Mouse (Mus musculus) neutrophil, adult 5-6 weeks (primary cell): Measurements from ENCODE around the gene B4galnt4. TPM values are rescaled to one million over a fixed set of nuclear protein-coding genes. Genes with fewer than 3 reads are reported as not detected.

Source experiments
- ATAC-seq: fragments of 151-379, 151-347 bp; 2 replicates; pipeline ENCODE4 v1.8.0; 2017; ENCODE audit warnings: mild to moderate bottlenecking, moderate TSS enrichment; ENCODE audit not compliant: insufficient number of reproducible peaks, poor library complexity, low FRiP score, severe bottlenecking; ENCODE audit errors: extremely low read depth
- total RNA-seq: library from RNA; stranded (forward); fragments of 200-1000 nt; gene quantifications from 2 replicates; pipeline ENCODE4 v1.2.3, GENCODE M21; 2017

Gene B4galnt4
- total RNA-seq, 1 experiment from 2014 or later, result not detected

DNA sequence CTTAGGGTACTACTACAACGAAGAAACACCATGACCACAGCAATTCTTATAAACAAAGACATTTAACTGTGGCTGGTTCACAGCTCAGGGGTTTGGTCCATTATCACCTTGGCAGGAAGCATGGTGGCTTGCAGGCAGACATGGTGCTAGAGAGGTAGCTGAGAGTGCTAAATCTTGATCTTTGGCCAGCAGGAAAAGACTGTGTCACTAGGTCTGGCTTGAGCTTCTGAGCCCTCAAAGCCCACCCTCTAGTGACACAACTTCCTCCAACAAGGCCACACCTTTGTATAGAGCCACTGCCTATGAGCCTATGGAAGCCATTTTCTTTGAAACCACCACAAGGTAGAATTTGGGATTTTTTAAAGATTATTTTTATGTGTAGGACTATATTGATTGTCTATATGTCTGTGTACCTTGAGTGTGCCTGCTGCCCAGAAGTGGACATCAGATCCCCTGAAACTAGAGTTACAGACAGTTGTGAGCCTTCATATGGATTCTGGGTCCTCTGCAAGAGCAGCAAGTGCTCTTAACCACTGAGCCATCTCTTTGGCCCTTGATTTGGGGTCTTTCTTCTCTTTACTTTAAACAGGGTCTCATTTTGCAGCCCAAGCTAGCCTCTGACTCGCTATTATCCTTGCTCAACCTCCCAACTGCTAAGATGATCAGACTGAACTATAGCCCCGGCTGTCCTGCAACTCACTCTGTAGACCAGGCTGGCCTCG, 21.4 kb upstream of the B4galnt4 start:
- ATAC-seq, result no peak

DNA sequence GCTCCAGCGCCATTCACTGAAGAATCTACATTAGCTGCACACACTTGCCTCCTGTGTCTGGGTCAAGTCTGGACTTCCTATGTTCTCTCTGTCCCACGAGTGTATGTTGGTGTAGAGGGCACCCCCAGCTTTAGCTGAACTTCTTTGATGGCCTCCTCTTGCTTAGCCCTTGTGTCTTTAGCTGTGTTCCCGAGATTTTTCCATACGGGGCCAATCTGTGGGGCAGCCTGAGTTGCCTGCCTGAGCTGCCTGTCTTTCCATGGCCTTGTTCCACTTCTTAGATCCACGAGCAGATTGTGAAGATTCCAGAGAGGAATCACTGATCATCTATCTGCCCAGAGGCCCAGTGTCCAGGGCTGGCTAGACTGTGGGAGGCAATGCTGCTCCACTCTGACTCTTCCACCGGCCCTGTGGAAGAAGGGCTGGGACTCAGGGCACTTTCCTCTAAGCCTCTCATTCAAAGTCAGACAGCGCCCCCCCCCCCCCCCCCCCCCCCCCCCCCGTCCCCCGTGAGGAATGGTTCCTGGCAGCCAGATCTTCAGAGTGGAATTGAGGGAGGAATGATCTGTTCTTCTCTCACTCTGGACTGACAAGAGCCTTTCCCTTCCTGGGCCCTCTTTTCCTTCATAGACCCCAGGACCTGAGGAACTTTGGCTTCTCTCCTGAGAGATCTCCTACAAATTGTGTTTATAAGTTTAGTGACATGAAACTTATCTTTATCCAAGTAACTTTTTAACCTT, 19.9 kb upstream of the B4galnt4 start:
- no peak for ATAC-seq

DNA sequence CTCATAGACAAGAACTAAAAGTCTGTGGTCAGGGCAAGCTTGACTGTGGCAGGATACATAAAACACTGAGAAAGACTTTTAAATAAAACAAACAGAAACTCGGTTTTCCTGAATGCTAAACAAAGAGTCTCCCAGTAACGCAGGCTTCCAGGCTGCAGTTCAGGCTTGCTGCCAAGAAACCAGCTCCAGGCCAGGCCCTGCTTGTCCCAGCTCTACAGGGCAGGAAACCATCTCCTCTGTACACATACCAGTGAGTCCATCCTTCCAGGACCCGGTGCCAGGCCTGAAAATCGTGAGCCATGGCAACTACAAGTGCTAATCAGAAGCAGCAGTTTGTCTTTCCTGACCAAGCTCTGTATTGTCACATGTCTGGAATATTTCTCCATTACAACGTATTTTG, 19.2 kb upstream of the B4galnt4 start:
- ATAC-seq, result no peak

DNA sequence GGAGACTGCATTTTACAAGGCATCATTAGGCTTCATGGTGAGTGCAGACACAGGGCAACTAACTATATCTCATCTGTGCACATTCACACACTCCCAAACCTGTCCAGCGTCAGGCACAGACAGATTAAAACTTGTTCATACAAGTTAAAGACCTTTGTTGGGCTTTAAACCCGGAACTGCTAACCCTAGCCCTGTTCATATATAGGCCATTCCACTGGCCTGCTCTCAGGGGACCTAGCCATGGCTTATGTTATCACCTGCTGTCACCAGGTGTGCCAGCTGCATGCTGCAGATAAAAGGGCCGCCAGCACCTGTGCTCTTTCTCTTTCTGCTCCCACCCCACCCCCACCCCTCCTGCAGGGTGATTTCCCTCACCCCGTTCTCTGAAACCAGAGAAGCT, 18.4 kb upstream of the B4galnt4 start:
- no peak for ATAC-seq

DNA sequence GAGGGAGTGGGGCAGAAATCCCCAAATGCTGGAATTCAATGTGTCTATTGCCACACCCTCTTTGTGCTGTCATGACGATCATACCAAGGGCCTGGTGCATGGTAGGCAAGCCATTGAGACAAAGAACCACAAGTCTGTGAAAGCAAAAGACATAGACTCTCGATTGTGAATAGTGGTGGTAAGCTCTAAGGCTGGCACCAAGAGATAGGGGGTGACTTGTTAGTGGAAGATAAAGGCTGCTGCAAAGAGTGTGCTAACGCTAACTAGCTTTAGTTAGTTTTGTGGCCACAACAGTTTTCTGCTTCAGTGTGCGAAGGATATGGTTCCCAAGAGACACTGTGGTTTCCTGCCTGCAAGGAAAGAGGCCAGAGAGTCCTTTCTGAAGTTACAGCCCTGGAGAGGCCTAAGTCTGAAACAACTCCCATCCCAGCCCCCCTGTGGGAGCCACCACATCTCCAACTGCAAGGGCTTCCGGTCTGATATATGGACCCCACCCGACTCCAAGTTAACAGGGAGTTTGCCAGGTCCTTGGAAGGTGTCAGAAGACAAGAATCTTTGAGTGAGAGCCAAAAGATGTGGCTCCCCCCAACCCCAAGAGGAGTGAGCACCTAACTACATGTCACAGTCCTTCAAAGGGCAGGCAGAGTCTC, 13.8 kb upstream of the B4galnt4 start:
- no peak for ATAC-seq

DNA sequence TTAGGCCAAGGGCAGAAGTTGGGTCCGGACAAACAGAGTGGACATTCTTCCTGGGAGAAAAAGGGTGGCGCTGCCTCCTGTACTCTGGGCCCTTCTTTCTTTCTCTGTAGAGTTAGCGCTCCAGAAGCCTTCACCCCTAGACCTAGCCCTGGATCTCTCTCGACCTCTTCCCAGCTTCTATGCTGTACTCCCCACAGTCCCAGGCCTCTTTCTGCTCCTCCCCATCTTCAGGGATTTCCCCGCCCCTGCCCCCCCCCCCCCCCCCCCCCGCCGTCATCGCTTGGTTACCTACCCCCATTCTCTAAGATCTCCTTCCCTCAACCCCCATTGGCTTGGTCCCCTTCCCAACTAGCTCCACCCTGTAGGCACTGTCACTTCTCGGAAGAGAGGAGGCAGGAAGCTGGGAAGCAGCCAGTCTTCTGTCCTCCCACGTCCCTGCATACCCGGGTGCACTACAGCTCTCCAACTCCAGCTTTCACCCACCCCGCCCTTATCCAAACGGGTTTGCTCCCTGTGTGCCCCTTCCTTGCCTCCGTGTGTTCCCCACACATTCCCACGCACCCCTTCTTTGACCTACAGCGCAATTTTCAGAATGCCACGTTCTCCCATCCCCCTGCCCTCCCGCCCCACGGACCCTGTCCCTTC, 13.2 kb upstream of the B4galnt4 start:
- ATAC-seq, result no peak

DNA sequence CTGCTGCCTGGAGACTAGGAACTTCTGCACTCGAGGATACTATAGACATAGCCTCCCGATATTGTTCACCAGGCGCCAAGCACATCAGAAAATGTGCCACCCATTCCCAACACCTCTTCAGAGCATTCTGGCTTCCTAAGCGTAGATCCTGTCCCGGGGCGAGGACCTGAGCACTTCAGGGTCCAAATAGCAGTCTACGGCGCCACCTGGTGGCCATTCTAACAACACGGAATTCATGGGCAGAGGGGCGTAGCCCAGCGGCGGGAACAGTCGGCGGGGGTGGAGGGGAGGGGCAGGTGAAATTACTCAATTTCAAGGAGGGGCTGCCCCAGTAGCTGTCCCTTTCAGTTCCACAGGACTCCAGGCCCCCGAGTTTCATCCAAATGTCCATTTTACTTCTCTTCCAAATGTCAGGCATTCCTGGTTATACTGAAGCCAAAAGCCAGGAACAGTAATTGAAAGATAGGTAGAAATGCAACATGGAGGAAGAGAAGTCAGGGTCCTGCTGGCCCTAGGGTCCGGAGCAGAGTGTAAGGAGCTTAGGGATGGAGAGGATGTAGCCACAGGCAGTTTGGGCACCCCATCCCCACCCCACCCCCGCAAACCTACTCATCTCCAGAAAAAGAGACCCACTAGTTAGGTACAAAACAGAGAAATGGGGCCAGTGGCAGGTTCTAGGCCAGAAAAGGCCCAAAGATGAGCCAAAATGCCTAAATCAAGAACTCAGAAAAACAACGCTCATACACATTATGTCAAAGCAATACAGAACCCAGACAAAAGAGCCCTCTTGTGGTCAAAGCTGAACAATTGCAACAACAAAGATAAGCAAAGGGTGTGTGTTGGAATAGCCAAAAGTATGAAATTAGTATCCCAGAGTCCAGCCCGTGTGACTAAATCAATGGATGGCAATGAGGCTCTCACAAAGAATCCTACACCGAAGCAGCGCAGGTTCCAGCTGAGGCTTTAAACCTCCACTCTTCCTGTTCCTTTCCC, 12.4 kb upstream of the B4galnt4 start:
- ATAC-seq, result peak; percentile 88

DNA sequence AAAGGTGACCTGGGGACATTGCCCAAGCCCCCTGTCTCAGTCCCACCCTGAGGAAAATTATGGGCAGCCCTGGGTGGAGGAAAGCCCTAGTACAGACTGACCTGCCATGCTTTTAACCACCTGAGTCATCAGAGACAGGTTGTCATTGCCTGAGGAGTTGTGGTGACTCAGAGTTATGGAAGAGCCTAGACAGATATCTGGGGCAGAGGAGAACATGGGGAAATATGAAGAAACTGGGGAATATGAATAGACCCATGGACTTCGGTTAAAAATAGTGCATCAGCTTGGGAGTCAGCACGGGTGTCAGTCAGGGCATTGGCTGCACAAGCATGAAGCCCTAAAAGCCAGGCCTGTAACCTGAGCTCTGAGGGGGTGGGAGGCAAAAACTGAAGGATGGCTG, 11.6 kb upstream of the B4galnt4 start:
- no peak for ATAC-seq

DNA sequence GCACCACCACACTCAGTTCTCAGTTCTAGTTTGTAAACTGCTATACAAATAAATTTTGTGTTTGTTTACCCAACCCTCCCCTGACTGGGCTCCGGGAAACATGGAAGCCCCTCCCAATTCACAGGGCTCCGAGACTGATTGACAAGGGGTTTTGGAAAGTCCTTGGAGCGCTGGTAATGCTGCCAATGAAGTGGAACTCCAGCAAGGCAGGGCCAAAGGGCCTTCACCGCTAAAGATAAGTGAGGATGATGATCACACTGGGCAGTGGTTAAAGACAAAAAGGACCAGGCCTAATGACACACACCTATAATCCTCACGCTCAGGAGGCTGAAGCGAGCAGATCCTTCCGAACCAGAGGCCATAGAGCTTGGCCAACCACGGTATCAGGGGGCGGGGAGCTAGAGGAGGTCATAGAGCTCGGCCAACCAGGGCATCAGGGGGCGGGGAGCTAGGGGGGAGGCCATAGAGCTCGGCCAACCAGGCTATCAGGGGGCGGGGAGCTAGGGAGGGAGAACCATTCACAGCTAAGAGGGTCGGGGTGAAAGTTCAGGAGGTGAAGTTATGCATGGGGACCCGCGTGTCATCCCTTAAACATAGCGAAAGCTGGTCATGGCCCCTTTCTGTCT, 9.7 kb upstream of the B4galnt4 start:
- no peak for ATAC-seq

DNA sequence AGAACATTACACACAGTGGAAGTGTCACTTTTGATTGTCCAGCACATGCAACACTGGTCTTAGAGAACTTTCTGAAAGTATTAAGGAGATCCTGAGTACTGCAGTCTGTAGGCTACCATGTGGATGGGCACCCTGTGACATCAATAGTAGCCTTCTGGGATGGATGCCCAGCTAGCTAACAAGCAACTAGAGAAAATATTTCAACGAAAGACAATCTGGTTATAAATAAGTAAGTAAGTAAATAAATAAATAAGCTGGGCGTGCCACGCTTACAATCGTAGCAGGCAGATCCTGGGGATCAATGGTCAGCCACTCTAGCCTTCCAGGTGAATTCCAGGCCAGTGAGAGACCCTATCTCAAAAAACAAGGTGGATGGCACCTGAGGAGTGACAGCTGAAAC, 8.9 kb upstream of the B4galnt4 start:
- ATAC-seq, result no peak

DNA sequence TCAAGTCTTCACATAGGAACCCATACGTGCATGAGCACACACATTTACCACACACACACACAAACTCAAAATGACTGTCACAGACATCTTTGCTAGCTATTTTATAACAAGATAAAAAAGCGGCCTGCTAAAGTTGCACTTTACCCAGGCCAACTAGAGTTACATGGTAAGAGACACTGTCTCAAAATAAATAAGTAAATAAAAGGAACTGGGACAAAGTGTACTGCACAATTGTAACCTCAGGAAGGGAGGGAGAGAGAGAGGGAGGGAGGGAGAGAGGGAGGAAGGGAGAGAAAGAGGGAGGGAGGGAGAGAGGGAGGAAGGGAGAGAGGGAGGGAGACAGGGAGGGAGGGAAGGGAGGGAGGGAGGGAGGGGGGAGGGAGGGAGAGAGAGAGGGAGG, 8.5 kb upstream of the B4galnt4 start:
- ATAC-seq, result no peak

DNA sequence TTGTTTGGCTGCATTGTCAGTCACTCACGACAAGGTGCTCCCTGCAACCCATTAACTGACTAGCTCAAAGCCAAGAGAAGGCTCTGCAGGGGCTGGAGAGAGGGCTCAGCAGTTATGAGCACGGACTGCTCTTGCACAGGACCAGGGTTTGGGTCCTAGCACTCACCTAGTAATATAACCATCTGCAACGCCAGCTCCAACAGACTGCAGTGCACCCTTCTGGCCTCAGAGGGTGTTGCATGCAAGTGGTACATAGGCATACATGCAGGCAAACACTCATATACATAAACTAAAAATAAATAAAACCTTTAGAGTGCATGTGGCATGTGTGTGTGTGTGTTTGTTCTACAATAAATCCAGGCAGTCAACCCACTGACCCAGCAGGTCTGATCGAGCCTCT, 5.1 kb upstream of the B4galnt4 start:
- no peak for ATAC-seq

DNA sequence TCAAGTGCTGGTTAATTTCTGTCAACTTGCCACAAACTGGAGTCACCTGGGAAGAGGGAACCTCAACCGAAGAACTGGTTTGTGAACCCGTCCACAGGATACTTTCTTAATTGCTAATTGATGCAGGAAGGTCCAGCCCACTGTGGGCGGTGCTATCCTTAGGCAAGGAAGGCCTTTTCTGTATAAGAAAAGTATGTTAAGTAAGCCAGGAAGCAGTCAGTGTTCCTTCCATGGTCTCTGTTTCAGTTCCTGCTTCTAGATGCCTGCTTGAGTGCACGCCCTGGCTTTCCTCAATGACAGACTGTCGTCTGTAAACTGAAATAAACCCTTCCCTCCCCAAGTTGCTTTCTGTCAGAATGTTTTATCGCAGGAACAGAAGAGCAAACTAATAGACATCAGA, 3.9 kb upstream of the B4galnt4 start:
- no peak for ATAC-seq

DNA sequence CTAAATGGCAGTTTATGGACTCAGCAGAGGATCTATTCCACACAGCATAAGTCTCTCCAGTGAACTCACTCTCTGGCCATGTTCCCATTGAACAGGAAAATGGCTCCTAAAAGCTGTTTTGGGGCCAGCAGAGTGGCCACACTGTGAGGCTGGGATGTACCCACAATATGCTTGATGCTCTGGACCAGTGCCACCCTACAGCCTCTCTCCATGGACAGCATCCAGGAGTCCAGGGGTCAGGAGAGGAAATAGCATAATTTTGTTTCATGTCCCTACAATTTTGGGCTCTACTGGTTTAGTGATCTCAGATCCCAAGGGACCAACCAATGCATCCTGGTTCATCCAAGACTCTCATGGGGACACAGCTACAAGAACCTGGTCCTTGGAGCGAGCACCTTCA, 3.4 kb upstream of the B4galnt4 start:
- ATAC-seq, result no peak

DNA sequence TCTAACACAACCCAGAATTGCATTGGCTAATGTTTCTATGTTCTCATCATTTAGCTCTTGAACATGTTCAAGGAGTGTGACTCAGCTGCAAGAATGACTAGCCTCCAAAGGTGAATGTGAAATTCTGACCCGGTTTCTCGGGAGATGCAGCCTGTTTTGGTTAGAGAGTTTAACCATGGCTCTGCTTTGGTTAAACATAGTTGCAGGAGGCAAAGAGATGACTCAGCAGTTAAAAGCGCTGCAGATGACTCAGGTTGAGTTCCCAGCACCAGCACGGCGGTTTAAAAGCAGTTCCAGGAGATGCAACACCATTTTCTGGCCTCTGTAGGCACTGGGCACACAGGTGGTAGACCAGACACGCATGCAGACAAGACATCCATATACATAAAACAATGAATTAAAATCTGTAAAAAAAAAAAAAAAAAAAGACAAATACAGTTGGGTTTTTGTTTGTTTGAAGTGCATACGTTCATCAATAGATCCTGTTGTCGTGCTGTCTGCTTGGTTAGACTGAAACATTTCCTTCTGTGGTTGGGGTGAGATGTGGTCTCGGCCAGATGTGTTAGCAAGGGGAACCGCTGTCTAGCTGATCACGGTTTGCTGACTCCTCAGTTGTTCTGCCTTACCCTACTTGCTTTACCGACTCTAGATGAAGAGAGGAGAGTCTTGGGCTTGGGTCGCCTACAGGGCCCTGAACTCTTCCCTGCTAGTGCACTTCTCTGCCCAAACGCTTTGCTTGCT, 2.1 kb upstream of the B4galnt4 start:
- ATAC-seq, result no peak

DNA sequence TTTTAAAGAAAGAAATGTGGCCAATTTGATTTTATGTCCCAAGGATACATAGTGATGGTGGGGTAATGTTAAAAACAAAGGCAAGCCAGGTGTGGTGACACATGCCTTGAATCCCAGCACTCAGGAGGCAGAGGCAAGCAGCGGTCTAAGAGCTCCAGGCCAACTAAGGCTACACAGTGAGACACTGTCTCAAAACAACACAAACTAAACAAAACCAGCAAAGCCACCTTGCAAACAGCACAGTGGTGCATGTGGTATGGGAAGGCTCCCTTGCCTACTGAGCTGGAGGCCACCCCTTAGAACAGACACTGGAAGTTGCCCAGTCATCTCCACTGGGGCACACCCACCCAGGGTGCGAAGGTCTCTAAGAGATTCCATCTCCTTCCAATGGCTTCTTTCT, 975 bp upstream of the B4galnt4 start:
- ATAC-seq, result no peak

DNA sequence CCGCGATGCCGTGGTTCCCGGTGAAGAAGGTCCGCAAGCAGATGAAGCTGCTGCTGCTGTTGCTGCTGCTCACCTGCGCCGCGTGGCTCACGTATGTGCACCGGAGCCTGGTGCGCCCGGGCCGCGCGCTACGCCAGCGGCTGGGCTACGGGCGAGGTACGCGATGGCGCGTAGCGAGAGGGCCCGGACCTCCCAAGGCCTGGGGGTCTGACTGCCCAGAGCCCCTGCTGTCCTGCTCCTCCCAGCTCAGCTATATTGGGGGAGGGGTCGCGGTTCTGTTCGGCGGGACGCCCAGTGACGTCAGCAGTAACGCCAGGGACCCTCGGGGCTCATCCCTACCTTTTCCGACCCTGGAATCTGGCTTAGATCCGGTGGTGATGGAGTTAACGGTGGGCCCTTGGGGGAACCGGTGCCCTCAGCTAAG, 377 bp downstream of the B4galnt4 start:
- ATAC-seq, result no peak

DNA sequence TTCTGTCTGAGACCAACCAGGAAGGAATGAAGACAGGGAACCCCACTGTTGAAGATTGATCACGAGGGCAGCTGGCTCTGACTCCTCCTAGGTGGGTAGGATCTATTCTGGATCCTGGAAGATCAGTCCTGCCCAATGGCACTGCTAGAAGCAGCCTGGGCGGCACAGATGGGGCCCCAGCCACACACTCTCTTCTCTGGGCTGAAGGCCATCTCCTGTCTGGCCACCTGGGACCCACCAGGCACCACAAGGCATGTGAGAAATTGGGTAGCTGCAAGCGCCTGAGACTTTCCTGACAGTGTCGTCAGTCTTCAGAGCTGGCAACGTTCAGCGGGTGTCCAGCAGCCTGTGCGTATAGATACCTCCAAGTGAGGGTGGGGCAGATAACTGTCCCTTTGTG, 1.6 kb downstream of the B4galnt4 start:
- no peak for ATAC-seq
